Mouse (Mus musculus) T-cell, adult 66 days (primary cell): ENCODE data around the gene Capzb. TPM values are rescaled to one million over a fixed set of nuclear protein-coding genes. Genes with fewer than 3 reads are reported as not detected.

Experiments used
- total RNA-seq, 2 experiments: library from RNA; stranded (reverse); gene quantifications; 3 replicates in 1 of 2; 4 replicates in 1 of 2; pipeline ENCODE4 v1.2.4; 2023

Capzb gene
- total RNA-seq, result 100 to 1,000 TPM; 402 to 430 TPM

GRCm38 (mm10) chr4:139192499-139193175 lies at the start of gene Capzb:
TSS of gene Capzb (plus strand) at chr4:139192899.

DNA sequence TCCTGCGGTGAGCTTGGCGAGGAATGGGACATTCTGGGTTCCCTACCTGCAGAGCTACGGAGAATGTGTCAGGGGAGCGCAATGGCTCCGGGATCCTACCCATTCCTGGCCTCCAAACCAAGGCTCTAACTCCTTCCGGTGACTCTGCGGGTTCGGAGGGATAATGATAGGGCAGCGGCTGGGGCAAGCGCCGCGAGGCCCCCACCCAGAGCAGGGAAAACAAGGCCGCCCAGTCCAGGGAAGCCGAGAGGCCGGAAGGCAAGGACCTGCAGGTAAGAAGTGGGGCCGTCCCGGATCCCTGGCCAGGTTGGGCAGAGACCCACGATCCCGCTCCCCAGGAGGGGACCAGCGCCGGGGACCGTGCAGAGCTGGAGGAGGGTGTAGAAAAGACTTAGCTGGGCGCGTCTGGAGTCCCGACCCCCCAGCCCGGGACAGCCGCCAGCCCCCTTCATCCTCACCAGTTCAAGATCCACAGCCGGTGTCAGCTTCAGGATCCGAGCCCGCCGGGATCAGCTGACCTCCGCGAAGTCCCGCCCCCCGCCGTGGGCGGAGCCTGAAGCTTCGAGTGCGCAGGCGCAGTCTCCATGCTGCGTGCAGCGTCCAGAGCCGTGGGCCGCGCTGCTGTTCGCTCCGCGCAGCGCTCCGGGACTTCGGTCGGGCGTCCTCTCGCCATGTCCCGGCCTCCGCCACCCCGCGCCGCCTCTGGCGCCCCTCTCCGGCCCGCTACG lies 117.6 kb downstream of the Capzb start, which contains the start of the genes Pqlc2 and Akr7a5:
Gene Pqlc2 (minus strand): TSS at position 538 of the 728 bp plus-strand sequence.
Gene Akr7a5 (plus strand): TSS at position 574 of the 728 bp plus-strand sequence.

Other genes with a start within 250 kb of the Capzb start
- not detected for gene Rnf186, start 225.8 kb upstream of the Capzb start, total RNA-seq
- gene Tmco4, start 220.0 kb upstream of the Capzb start, total RNA-seq, result 10 to 100 TPM; 48.0 to 53.6 TPM
- not detected for gene Htr6, start 117.3 kb upstream of the Capzb start, total RNA-seq
- gene Nbl1, start 99.9 kb upstream of the Capzb start, total RNA-seq, result under 1 TPM; 0.62 to 0.70 TPM
- 100 to 1,000 TPM; 103 to 114 TPM for gene Minos1, start 61.8 kb upstream of the Capzb start, total RNA-seq
- 1 to 10 TPM; 5.9 to 6.7 TPM for gene Pqlc2, start 117.8 kb downstream of the Capzb start, total RNA-seq
- 10 to 100 TPM; 11.7 to 12.8 TPM for gene Akr7a5, start 117.8 kb downstream of the Capzb start, total RNA-seq
- gene Mrto4, start 159.7 kb downstream of the Capzb start, total RNA-seq, result 100 to 1,000 TPM; 108 to 111 TPM
- 10 to 100 TPM; 36.0 to 47.7 TPM for gene Emc1, start 159.7 kb downstream of the Capzb start, total RNA-seq
- 100 to 1,000 TPM; 232 to 254 TPM for gene Ubr4, start 159.7 kb downstream of the Capzb start, total RNA-seq